In the genomic region with DNA sequence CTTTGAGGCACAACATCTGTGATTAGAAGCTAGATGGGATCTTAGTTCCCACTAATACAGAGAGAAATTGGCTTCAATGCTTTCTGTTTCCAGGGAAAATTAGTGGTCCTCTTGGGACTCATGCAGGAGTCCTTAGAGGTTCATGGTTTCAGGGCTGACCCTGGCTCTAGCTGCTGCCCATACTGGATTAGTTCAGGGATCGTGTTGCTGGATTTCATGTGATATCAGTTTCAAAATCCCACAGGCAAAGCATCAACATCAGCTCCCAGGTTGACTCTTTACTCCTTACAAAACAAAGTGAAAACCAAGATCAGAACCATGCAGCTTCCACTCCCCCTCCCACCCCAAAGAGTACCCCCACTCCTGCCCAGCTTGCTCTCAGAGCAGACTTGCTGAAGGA, we compare ENCODE assay signal across 13 mouse cellular contexts.
"Had no signal": no experiment of that assay in that cellular context is flagged by ENCODE, and none has a peak within 500 bp of the region (broad histone marks: within the 10 kb centered on the region; RNA-seq: fewer than 3 reads in every experiment).

No protein-coding gene starts in this region.

- H3K36me3 ChIP-seq: limb, embryonic 10.5 days; liver, embryonic 15.5 days; midbrain, embryonic 13.5 days had no signal

- H3K9me3 ChIP-seq: limb, embryonic 10.5 days; liver, embryonic 15.5 days; midbrain, embryonic 13.5 days had no signal

- DNase-seq: kidney, adult 9 months; kidney, postnatal 4 days; lung, adult 2 months; lung, postnatal 36 days; right cerebral cortex, postnatal 14 days; thymus, adult 18-20 months; thymus, postnatal 14 days had no signal

- H3K4me1 ChIP-seq: liver, embryonic 15.5 days; midbrain, embryonic 13.5 days had no signal

- H3K27me3 ChIP-seq: liver, embryonic 15.5 days; midbrain, embryonic 13.5 days had no signal

- H3K9ac ChIP-seq: liver, embryonic 15.5 days; midbrain, embryonic 13.5 days had no signal

- H3K4me2 ChIP-seq: liver, embryonic 11.5 days; liver, embryonic 15.5 days; midbrain, embryonic 13.5 days had no signal

- H3K4me3 ChIP-seq: layer of hippocampus, adult 2 months; limb, embryonic 10.5 days; liver, embryonic 15.5 days; midbrain, embryonic 13.5 days had no signal

- ATAC-seq: lung, postnatal 0 days; midbrain, embryonic 13.5 days had no signal

- H3K27ac ChIP-seq: layer of hippocampus, adult 2 months; limb, embryonic 10.5 days; liver, embryonic 15.5 days; midbrain, embryonic 13.5 days had no signal
